Mouse (Mus musculus): ENCODE results near the gene Sox5. TPM values are rescaled to one million over a fixed set of nuclear protein-coding genes. Genes with fewer than 3 reads are reported as not detected.

Gene Sox5
- total and polyA plus RNA-seq, 2 experiments from 2014 or later = 2.1 to 3.2 TPM

- Histone ChIP-seq H3K4me1 (ENCODE audit: control insufficient read depth, insufficient read depth) (peaks cover 2% of the 10 kb centered on the region; the same call in 1 of the 2 replicates), H3K4me2 (ENCODE audit: low read depth, low read length) (peak overlapping the region; percentile 99), H3K9ac (replicated peaks; ENCODE audit: low read depth, low read length) (peak overlapping the region; percentile 62), H3K27me3 (ENCODE audit: control insufficient read depth, insufficient read depth, low read length) (peaks cover 11% of the 10 kb centered on the region; the same call in 1 of the 2 replicates), H3K9me3 (replicated peaks; ENCODE audit: control insufficient read depth, low read length) (no peaks in the 10 kb centered on the region), H3K36me3 (replicated peaks; ENCODE audit: control insufficient read depth, insufficient read depth, low read length) (no peaks in the 10 kb centered on the region), H3K4me3 (ENCODE audit: low read depth, low read length) (peak overlapping the region; percentile 87), H3K27ac (ENCODE audit: low read depth) (peak overlapping the region; percentile 55)
- WGBS = 28% methylated on average over 8 of the region's 9 CpGs
- ATAC-seq (ENCODE audit: insufficient read depth, low read depth) (no peak), DNase-seq (ENCODE audit: low spot score) (no peak)
- TF ChIP-seq CTCF (IDR thresholded peaks at IDR 0.05; ENCODE audit: low read depth) = no peak
- no peak for TF ChIP-seq EP300 (IDR thresholded peaks at IDR 0.05; ENCODE audit: low read depth)
Observed at GRCm38 (mm10) chr6:144780608-144781285, 1.0 kb downstream of the Sox5 start.

DNA sequence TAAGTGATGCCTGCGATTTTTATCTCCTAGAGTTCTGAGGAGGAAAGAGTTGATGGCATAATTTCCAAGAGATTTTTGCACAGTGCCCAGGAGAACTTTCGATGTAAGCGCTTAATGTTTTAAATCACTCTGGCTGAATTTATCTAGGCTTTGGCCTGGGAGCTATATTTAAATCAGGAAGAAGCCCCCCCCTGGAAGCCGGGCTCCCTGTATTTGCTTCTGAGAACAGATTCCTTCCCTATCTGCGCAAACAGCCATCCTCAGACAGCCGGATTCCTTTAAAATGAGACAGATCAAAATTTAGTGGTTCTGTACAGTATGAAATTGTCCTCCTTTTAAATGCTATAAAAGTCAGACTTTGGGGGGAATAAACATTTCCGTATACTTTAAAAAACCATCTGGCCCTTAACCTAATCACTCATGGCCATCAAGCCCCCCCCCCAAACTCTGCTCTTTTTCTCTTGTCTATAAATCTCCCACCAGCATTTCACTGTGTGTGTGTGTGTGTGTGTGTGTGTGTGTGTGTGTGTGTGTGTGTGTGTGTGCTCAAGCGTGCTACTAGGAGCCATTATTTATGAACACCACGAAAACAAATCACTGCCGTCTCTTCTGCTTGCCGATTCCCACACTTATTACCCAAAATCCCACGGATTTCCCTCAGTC lies 1.7 kb downstream of the Sox5 start:
- ATAC-seq (ENCODE audit: insufficient read depth, low read depth) (no peak), DNase-seq (ENCODE audit: low spot score) (no peak)

DNA sequence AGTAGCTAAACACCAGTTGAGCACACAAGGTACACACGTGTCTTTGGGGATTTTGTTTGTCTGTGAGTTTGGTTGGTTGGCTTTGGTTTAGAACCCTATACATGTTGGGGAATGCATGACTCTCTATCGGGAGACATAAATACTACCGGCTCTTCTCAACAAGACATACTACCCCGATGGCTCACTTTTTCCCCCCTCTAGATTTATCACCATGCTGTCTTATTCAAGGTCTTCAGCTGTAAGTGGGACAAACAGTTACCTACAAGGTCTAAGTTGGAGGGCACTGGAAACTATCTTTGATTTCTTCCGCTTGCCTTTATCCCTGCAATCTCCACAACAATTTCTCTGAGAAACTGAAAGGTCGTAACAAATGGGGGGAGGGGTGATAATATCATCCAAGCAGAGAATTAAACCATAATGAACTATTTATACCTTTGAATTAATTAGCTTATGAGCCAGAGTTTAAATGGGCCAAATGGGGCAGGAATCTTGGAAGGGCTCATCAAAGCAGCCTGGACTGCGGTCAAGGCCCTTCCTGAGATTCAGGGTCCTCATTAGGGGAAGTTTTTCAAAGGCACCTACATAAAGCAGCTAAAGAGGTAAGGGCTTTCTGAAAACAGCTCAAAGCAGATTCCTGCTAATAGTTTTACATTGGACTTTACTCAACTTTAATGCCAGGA lies 4.3 kb downstream of the Sox5 start:
- H3K4me2 ChIP-seq (ENCODE audit: low read depth, low read length) = no peak overlapping the region
- no peaks in the 10 kb centered on the region for H3K36me3 ChIP-seq (replicated peaks; ENCODE audit: control insufficient read depth, insufficient read depth, low read length)
- no peak for DNase-seq (ENCODE audit: low spot score)
- TF ChIP-seq EP300 (IDR thresholded peaks at IDR 0.05; ENCODE audit: low read depth) = no peak
- TF ChIP-seq CTCF (IDR thresholded peaks at IDR 0.05; ENCODE audit: low read depth) = no peak
- H3K9me3 ChIP-seq (replicated peaks; ENCODE audit: control insufficient read depth, low read length) = no peaks in the 10 kb centered on the region
- no peak overlapping the region for H3K9ac ChIP-seq (replicated peaks; ENCODE audit: low read depth, low read length)
- H3K4me3 ChIP-seq (ENCODE audit: low read depth, low read length) = no peak overlapping the region
- H3K27ac ChIP-seq (ENCODE audit: low read depth) = no peak overlapping the region
- H3K4me1 ChIP-seq (ENCODE audit: control insufficient read depth, insufficient read depth) = peaks cover 1% of the 10 kb centered on the region; the same call in 1 of the 2 replicates
- H3K27me3 ChIP-seq (ENCODE audit: control insufficient read depth, insufficient read depth, low read length) = peaks cover 3% of the 10 kb centered on the region; the same call in 1 of the 2 replicates
- 87% methylated on average over 7 of the region's 7 CpGs for WGBS
- ATAC-seq (ENCODE audit: insufficient read depth, low read depth) = no peak

More for the DNA sequence above, 1.7 kb downstream of the Sox5 start:
- H3K4me2 ChIP-seq (ENCODE audit: low read depth, low read length) = peak overlapping the region; percentile 99
- no peaks in the 10 kb centered on the region for H3K9me3 ChIP-seq (replicated peaks; ENCODE audit: control insufficient read depth, low read length)
- TF ChIP-seq CTCF (IDR thresholded peaks at IDR 0.05; ENCODE audit: low read depth) (no peak), EP300 (IDR thresholded peaks at IDR 0.05; ENCODE audit: low read depth) (no peak)
- peak overlapping the region; percentile 87 for H3K4me3 ChIP-seq (ENCODE audit: low read depth, low read length)
- peaks cover 2% of the 10 kb centered on the region; the same call in 1 of the 2 replicates for H3K4me1 ChIP-seq (ENCODE audit: control insufficient read depth, insufficient read depth)
- no peak overlapping the region for H3K27ac ChIP-seq (ENCODE audit: low read depth)
- no peaks in the 10 kb centered on the region for H3K36me3 ChIP-seq (replicated peaks; ENCODE audit: control insufficient read depth, insufficient read depth, low read length)
- 39% methylated on average over 12 of the region's 12 CpGs for WGBS
- peaks cover 11% of the 10 kb centered on the region; the same call in 1 of the 2 replicates for H3K27me3 ChIP-seq (ENCODE audit: control insufficient read depth, insufficient read depth, low read length)
- no peak overlapping the region for H3K9ac ChIP-seq (replicated peaks; ENCODE audit: low read depth, low read length)

- Histone ChIP-seq H3K27me3 (ENCODE audit: control insufficient read depth, insufficient read depth, low read length) (0 out of 2 replicates have a peak, but pooled peaks cover 6% of the 10 kb centered on the region), H3K4me2 (ENCODE audit: low read depth, low read length) (no peak overlapping the region), H3K9ac (replicated peaks; ENCODE audit: low read depth, low read length) (no peak overlapping the region), H3K4me3 (ENCODE audit: low read depth, low read length) (no peak overlapping the region), H3K4me1 (ENCODE audit: control insufficient read depth, insufficient read depth) (peaks cover 4% of the 10 kb centered on the region; the same call in 1 of the 2 replicates), H3K27ac (ENCODE audit: low read depth) (no peak overlapping the region), H3K9me3 (replicated peaks; ENCODE audit: control insufficient read depth, low read length) (no peaks in the 10 kb centered on the region), H3K36me3 (replicated peaks; ENCODE audit: control insufficient read depth, insufficient read depth, low read length) (no peaks in the 10 kb centered on the region)
- 77% methylated on average over 6 of the region's 6 CpGs for WGBS
- ATAC-seq (ENCODE audit: insufficient read depth, low read depth) (no peak), DNase-seq (ENCODE audit: low spot score) (no peak)
- TF ChIP-seq CTCF (IDR thresholded peaks at IDR 0.05; ENCODE audit: low read depth) (no peak), EP300 (IDR thresholded peaks at IDR 0.05; ENCODE audit: low read depth) (no peak)
Observed at GRCm38 (mm10) chr6:144773736-144774135, 8.0 kb downstream of the Sox5 start.

DNA sequence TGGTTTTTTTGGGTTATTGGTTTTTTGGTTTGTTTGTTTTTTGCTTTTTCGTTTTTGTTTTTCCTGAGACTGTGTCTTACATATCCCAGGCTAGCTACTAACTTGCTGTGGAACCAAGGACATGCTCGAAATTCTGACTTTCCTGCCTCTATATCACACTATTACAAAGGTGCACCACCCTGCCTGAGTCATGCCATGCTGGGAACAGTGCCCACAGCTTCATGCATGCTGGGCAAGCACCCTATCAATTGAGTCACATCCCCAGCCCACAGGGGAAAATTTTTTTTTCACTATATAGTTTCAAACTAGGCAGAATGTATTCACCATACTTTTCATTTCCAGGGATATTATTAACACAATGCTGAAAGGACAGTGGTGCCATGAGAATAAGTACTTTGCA lies 8.8 kb downstream of the Sox5 start:
- no peak overlapping the region for H3K9ac ChIP-seq (replicated peaks; ENCODE audit: low read depth, low read length)
- H3K4me3 ChIP-seq (ENCODE audit: low read depth, low read length) = no peak overlapping the region
- no peak overlapping the region for H3K27ac ChIP-seq (ENCODE audit: low read depth)
- H3K36me3 ChIP-seq (replicated peaks; ENCODE audit: control insufficient read depth, insufficient read depth, low read length) = no peaks in the 10 kb centered on the region
- H3K9me3 ChIP-seq (replicated peaks; ENCODE audit: control insufficient read depth, low read length) = no peaks in the 10 kb centered on the region
- H3K4me1 ChIP-seq (ENCODE audit: control insufficient read depth, insufficient read depth) = peaks cover 4% of the 10 kb centered on the region; the same call in 1 of the 2 replicates
- H3K4me2 ChIP-seq (ENCODE audit: low read depth, low read length) = no peak overlapping the region
- WGBS = 71% methylated on average over 2 of the region's 2 CpGs
- ATAC-seq (ENCODE audit: insufficient read depth, low read depth) = no peak
- TF ChIP-seq CTCF (IDR thresholded peaks at IDR 0.05; ENCODE audit: low read depth) (no peak), EP300 (IDR thresholded peaks at IDR 0.05; ENCODE audit: low read depth) (no peak)
- 0 out of 2 replicates have a peak, but pooled peaks cover 6% of the 10 kb centered on the region for H3K27me3 ChIP-seq (ENCODE audit: control insufficient read depth, insufficient read depth, low read length)
- no peak for DNase-seq (ENCODE audit: low spot score)

Measured in heart, postnatal 0 days (tissue).